20 mouse cellular contexts compared by ENCODE assay signal in the genomic region with DNA sequence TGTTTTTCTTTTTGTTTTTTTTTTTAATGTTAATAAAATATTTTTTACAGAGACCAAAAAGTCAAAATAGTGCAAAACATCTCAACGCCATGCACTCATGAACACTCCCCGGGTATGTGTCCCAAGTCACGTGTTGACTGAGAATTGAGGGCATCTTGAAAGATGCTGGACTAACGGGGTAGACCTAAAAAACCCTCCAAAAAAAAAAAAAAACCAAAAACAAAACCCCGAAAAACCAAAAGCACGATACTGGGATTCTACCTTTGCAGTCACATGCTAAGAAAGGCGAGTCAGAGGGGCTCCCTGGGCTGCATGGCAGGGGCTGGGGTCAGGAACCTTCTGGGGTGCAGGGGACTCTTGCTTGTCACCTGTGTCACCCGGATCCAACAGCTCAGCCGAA. TPM values are rescaled to one million over a fixed set of nuclear protein-coding genes. Genes with fewer than 3 reads are reported as not detected.
DNase-seq lines count a peak whose midpoint lies in the region; ATAC-seq and TF ChIP-seq lines count a peak whose summit lies in the region.
"Had no signal": no experiment of that assay in that cellular context is flagged by ENCODE, and none has a peak within 500 bp of the region (broad histone marks: within the 10 kb centered on the region; RNA-seq: fewer than 3 reads in every experiment).

No protein-coding gene starts in this region.

- peaks cover 12% of the 10 kb centered on the region for H3K27me3 ChIP-seq in heart, embryonic 16.5 days (ENCODE audit: control insufficient read depth, insufficient read depth, low read length)
- peaks cover 24% of the 10 kb centered on the region for H3K27me3 ChIP-seq in heart, embryonic 12.5 days (replicated peaks)
- H3K27me3 ChIP-seq in lung, embryonic 14.5 days (ENCODE audit: insufficient read depth, low read length): no peaks in the 10 kb centered on the region; the same call in 1 of the 2 replicates
- H3K27me3 ChIP-seq in E14TG2a.4 (ENCODE audit: insufficient read depth, low read length): peaks cover 10% of the 10 kb centered on the region; the same call in 1 of the 2 replicates
- H3K27me3 ChIP-seq in embryonic facial prominence, embryonic 13.5 days: peaks cover 12% of the 10 kb centered on the region
- peaks cover 15% of the 10 kb centered on the region for H3K27me3 ChIP-seq in forebrain, embryonic 15.5 days

- no peak for DNase-seq in lung, embryonic 14.5 days
- no peak for DNase-seq in lung, postnatal 36 days
- DNase-seq: cerebellum, adult 8-10 months; cerebellum, postnatal 36 days; embryo, embryonic 11 days; forebrain, postnatal 0 days; gastrocnemius, postnatal 14 days; heart, adult 11 months; heart, postnatal 36 days; kidney, adult 2 months; kidney, postnatal 14 days; layer of hippocampus, postnatal 36 days had no signal

- H3K27ac ChIP-seq in heart, embryonic 16.5 days (ENCODE audit: low read length): peak overlapping the region; percentile 71; the same call in 1 of the 2 replicates
- no peak overlapping the region for H3K27ac ChIP-seq in heart, embryonic 12.5 days (ENCODE audit: poor library complexity, severe bottlenecking)
- 0 out of 2 replicates have a peak overlapping the region, but pooled peaks have one; percentile 78 for H3K27ac ChIP-seq in lung, embryonic 14.5 days (ENCODE audit: low read depth)
- peak overlapping the region; percentile 86; the same call in 1 of the 2 replicates for H3K27ac ChIP-seq in embryonic facial prominence, embryonic 13.5 days
- H3K27ac ChIP-seq in forebrain, embryonic 15.5 days (replicated peaks): no peak overlapping the region
- H3K27ac ChIP-seq: hindbrain, embryonic 14.5 days; midbrain, embryonic 10.5 days had no signal

- peaks cover 21% of the 10 kb centered on the region for H3K9me3 ChIP-seq in heart, embryonic 16.5 days (replicated peaks; ENCODE audit: control insufficient read depth, low read length)
- peaks cover 24% of the 10 kb centered on the region for H3K9me3 ChIP-seq in heart, embryonic 12.5 days (replicated peaks)
- peaks cover 13% of the 10 kb centered on the region for H3K9me3 ChIP-seq in lung, embryonic 14.5 days (ENCODE audit: low read depth, low read length)
- H3K9me3 ChIP-seq in E14TG2a.4 (ENCODE audit: low read length): peaks cover 20% of the 10 kb centered on the region
- peaks cover 12% of the 10 kb centered on the region for H3K9me3 ChIP-seq in embryonic facial prominence, embryonic 13.5 days
- no peaks in the 10 kb centered on the region for H3K9me3 ChIP-seq in forebrain, embryonic 15.5 days

- no peak for TF ChIP-seq CTCF in lung, embryonic 14.5 days (IDR thresholded peaks at IDR 0.05; ENCODE audit: low read depth)
- no peak for TF ChIP-seq CTCF in E14TG2a.4 (conservative IDR thresholded peaks at IDR 0.05; ENCODE audit: low read length)

- no peak overlapping the region for H3K4me2 ChIP-seq in heart, embryonic 16.5 days (ENCODE audit: low read depth, low read length)
- no peak overlapping the region for H3K4me2 ChIP-seq in heart, embryonic 12.5 days
- H3K4me2 ChIP-seq in lung, embryonic 14.5 days: no peak overlapping the region
- no peak overlapping the region for H3K4me2 ChIP-seq in embryonic facial prominence, embryonic 13.5 days
- H3K4me2 ChIP-seq in forebrain, embryonic 15.5 days (replicated peaks): no peak overlapping the region
- H3K4me2 ChIP-seq: hindbrain, embryonic 14.5 days had no signal

- ATAC-seq in heart, embryonic 16.5 days (replicated peaks; ENCODE audit: extremely low read depth, insufficient read depth, low FRiP score): no peak
- ATAC-seq in heart, embryonic 12.5 days (ENCODE audit: insufficient number of reproducible peaks, low FRiP score): no peak
- ATAC-seq in lung, embryonic 14.5 days (ENCODE audit: insufficient read depth): no peak
- ATAC-seq in embryonic facial prominence, embryonic 13.5 days (ENCODE audit: insufficient number of reproducible peaks, insufficient read depth, low FRiP score, low TSS enrichment, low read depth): no peak
- ATAC-seq in forebrain, embryonic 15.5 days (replicated peaks): no peak
- ATAC-seq: forebrain, postnatal 0 days had no signal

- H3K4me3 ChIP-seq in heart, embryonic 16.5 days (ENCODE audit: low read length): no peak overlapping the region
- H3K4me3 ChIP-seq in heart, embryonic 12.5 days: no peak overlapping the region
- no peak overlapping the region for H3K4me3 ChIP-seq in lung, embryonic 14.5 days (ENCODE audit: low read depth, low read length)
- H3K4me3 ChIP-seq in E14TG2a.4 (replicated peaks; ENCODE audit: low read length): 0 out of 2 replicates have a peak overlapping the region, but pooled peaks have one; percentile 14
- H3K4me3 ChIP-seq in embryonic facial prominence, embryonic 13.5 days: no peak overlapping the region
- no peak overlapping the region for H3K4me3 ChIP-seq in forebrain, embryonic 15.5 days
- H3K4me3 ChIP-seq: forebrain, embryonic 10.5 days; midbrain, embryonic 10.5 days had no signal

- 82% methylated on average over 9 of the region's 9 CpGs for WGBS in heart, embryonic 16.5 days
- WGBS in heart, embryonic 12.5 days: 82% methylated on average over 9 of the region's 9 CpGs
- 81% methylated on average over 9 of the region's 9 CpGs for WGBS in lung, embryonic 14.5 days
- 79% methylated on average over 9 of the region's 9 CpGs for WGBS in embryonic facial prominence, embryonic 13.5 days
- WGBS in forebrain, embryonic 15.5 days: 83% methylated on average over 9 of the region's 9 CpGs

- H3K4me1 ChIP-seq in heart, embryonic 16.5 days (ENCODE audit: control insufficient read depth, insufficient read depth, low read length): peaks cover 16% of the 10 kb centered on the region
- peaks cover 31% of the 10 kb centered on the region for H3K4me1 ChIP-seq in heart, embryonic 12.5 days (replicated peaks)
- H3K4me1 ChIP-seq in lung, embryonic 14.5 days (ENCODE audit: insufficient read depth): peaks cover 10% of the 10 kb centered on the region
- H3K4me1 ChIP-seq in E14TG2a.4 (replicated peaks; ENCODE audit: low read depth, low read length): peaks cover 60% of the 10 kb centered on the region
- peaks cover 29% of the 10 kb centered on the region for H3K4me1 ChIP-seq in embryonic facial prominence, embryonic 13.5 days
- peaks cover 21% of the 10 kb centered on the region for H3K4me1 ChIP-seq in forebrain, embryonic 15.5 days

- H3K9ac ChIP-seq in heart, embryonic 16.5 days (ENCODE audit: low read length): no peak overlapping the region
- H3K9ac ChIP-seq in heart, embryonic 12.5 days: no peak overlapping the region
- H3K9ac ChIP-seq in lung, embryonic 14.5 days: no peak overlapping the region
- no peak overlapping the region for H3K9ac ChIP-seq in embryonic facial prominence, embryonic 13.5 days
- H3K9ac ChIP-seq in forebrain, embryonic 15.5 days (replicated peaks): no peak overlapping the region
- H3K9ac ChIP-seq: forebrain, postnatal 0 days; hindbrain, embryonic 14.5 days had no signal

- peaks cover 37% of the 10 kb centered on the region for H3K36me3 ChIP-seq in heart, embryonic 16.5 days (ENCODE audit: control insufficient read depth, insufficient read depth)
- H3K36me3 ChIP-seq in heart, embryonic 12.5 days: peaks cover 47% of the 10 kb centered on the region
- peaks cover 46% of the 10 kb centered on the region for H3K36me3 ChIP-seq in lung, embryonic 14.5 days (ENCODE audit: insufficient read depth)
- peaks cover 48% of the 10 kb centered on the region for H3K36me3 ChIP-seq in E14TG2a.4 (ENCODE audit: insufficient read depth, low read length)
- peaks cover 47% of the 10 kb centered on the region for H3K36me3 ChIP-seq in embryonic facial prominence, embryonic 13.5 days
- peaks cover 34% of the 10 kb centered on the region for H3K36me3 ChIP-seq in forebrain, embryonic 15.5 days

RNA-seq across cellular contexts. Expression of gene Colgalt1, which starts 16.0 kb away (rescaled TPM):
- 54.4 and 56.0 TPM in 2 replicates for polyA plus RNA-seq in heart, embryonic 16.5 days (2015; fragmentation: Nextera tagmentation; extraction: Ambion mirVana)
- polyA plus RNA-seq in heart, embryonic 12.5 days (2016; fragmentation: Nextera tagmentation; extraction: Ambion mirVana): 60.7 and 61.4 TPM in 2 replicates
- polyA plus RNA-seq in lung, embryonic 14.5 days (2014; fragmentation: Nextera tagmentation; extraction: Ambion mirVana): 87.5 and 90.5 TPM in 2 replicates
- polyA plus RNA-seq in embryonic facial prominence, embryonic 13.5 days (2015; fragmentation: Nextera tagmentation; extraction: Ambion mirVana): 75.5 and 78.2 TPM in 2 replicates
- polyA plus RNA-seq in forebrain, embryonic 15.5 days (2015; fragmentation: Nextera tagmentation; extraction: Ambion mirVana): 54.3 and 56.2 TPM in 2 replicates

RNA-seq across cellular contexts. Expression of gene Fam129c, which starts 29.3 kb away (rescaled TPM):
- polyA plus RNA-seq in heart, embryonic 16.5 days (2015; fragmentation: Nextera tagmentation; extraction: Ambion mirVana): 3.9 and 4.4 TPM in 2 replicates
- polyA plus RNA-seq in heart, embryonic 12.5 days (2016; fragmentation: Nextera tagmentation; extraction: Ambion mirVana): 2.2 and 2.4 TPM in 2 replicates
- 2.4 and 4.6 TPM in 2 replicates for polyA plus RNA-seq in lung, embryonic 14.5 days (2014; fragmentation: Nextera tagmentation; extraction: Ambion mirVana)
- polyA plus RNA-seq in embryonic facial prominence, embryonic 13.5 days (2015; fragmentation: Nextera tagmentation; extraction: Ambion mirVana): 4.8 and 7.7 TPM in 2 replicates
- 4.9 and 5.5 TPM in 2 replicates for polyA plus RNA-seq in forebrain, embryonic 15.5 days (2015; fragmentation: Nextera tagmentation; extraction: Ambion mirVana)

RNA-seq across cellular contexts. Expression of gene Pgls, which starts 34.8 kb away (rescaled TPM):
- 188 and 205 TPM in 2 replicates for polyA plus RNA-seq in heart, embryonic 16.5 days (2015; fragmentation: Nextera tagmentation; extraction: Ambion mirVana)
- polyA plus RNA-seq in heart, embryonic 12.5 days (2016; fragmentation: Nextera tagmentation; extraction: Ambion mirVana): 178 and 179 TPM in 2 replicates
- 251 and 253 TPM in 2 replicates for polyA plus RNA-seq in lung, embryonic 14.5 days (2014; fragmentation: Nextera tagmentation; extraction: Ambion mirVana)
- polyA plus RNA-seq in embryonic facial prominence, embryonic 13.5 days (2015; fragmentation: Nextera tagmentation; extraction: Ambion mirVana): 224 and 244 TPM in 2 replicates
- 191 TPM in 2 replicates for polyA plus RNA-seq in forebrain, embryonic 15.5 days (2015; fragmentation: Nextera tagmentation; extraction: Ambion mirVana)

RNA-seq across cellular contexts. Expression of gene Unc13a, which starts 44.8 kb away (rescaled TPM):
- 0.47 and 0.72 TPM in 2 replicates for polyA plus RNA-seq in heart, embryonic 16.5 days (2015; fragmentation: Nextera tagmentation; extraction: Ambion mirVana)
- 0.47 and 0.64 TPM in 2 replicates for polyA plus RNA-seq in heart, embryonic 12.5 days (2016; fragmentation: Nextera tagmentation; extraction: Ambion mirVana)
- 0.46 and 0.64 TPM in 2 replicates for polyA plus RNA-seq in lung, embryonic 14.5 days (2014; fragmentation: Nextera tagmentation; extraction: Ambion mirVana)
- 0.87 and 1.2 TPM in 2 replicates for polyA plus RNA-seq in embryonic facial prominence, embryonic 13.5 days (2015; fragmentation: Nextera tagmentation; extraction: Ambion mirVana)
- 23.3 and 23.6 TPM in 2 replicates for polyA plus RNA-seq in forebrain, embryonic 15.5 days (2015; fragmentation: Nextera tagmentation; extraction: Ambion mirVana)

RNA-seq across cellular contexts. Expression of gene Jak3, which starts 49.3 kb away (rescaled TPM):
- polyA plus RNA-seq in heart, embryonic 16.5 days (2015; fragmentation: Nextera tagmentation; extraction: Ambion mirVana): 9.9 and 11.3 TPM in 2 replicates
- polyA plus RNA-seq in heart, embryonic 12.5 days (2016; fragmentation: Nextera tagmentation; extraction: Ambion mirVana): 10.6 and 11.8 TPM in 2 replicates
- polyA plus RNA-seq in lung, embryonic 14.5 days (2014; fragmentation: Nextera tagmentation; extraction: Ambion mirVana): 7.2 and 7.8 TPM in 2 replicates
- polyA plus RNA-seq in embryonic facial prominence, embryonic 13.5 days (2015; fragmentation: Nextera tagmentation; extraction: Ambion mirVana): 3.7 and 3.9 TPM in 2 replicates
- polyA plus RNA-seq in forebrain, embryonic 15.5 days (2015; fragmentation: Nextera tagmentation; extraction: Ambion mirVana): 2.9 and 3.3 TPM in 2 replicates

Comparison
In these comparisons a context has a peak if more than half of its experiments do, and no peak if none do; other contexts are left out.
1. H3K27ac ChIP-seq: peak in heart, embryonic 16.5 days (single experiment), lung, embryonic 14.5 days (single experiment) and embryonic facial prominence, embryonic 13.5 days (single experiment); none in heart, embryonic 12.5 days (single experiment) and forebrain, embryonic 15.5 days (single experiment).